Mouse (Mus musculus) cerebellum, postnatal 25 days (tissue): Measurements from ENCODE around the gene Lima1.

ENCODE experiments used
- DNase-seq, 2 experiments: peaks; one replicate each; pipeline ENCODE4 v3.0.0; 2021; ENCODE audit warnings: mixed read lengths in 2 of 2

The Lima1 gene

DNA sequence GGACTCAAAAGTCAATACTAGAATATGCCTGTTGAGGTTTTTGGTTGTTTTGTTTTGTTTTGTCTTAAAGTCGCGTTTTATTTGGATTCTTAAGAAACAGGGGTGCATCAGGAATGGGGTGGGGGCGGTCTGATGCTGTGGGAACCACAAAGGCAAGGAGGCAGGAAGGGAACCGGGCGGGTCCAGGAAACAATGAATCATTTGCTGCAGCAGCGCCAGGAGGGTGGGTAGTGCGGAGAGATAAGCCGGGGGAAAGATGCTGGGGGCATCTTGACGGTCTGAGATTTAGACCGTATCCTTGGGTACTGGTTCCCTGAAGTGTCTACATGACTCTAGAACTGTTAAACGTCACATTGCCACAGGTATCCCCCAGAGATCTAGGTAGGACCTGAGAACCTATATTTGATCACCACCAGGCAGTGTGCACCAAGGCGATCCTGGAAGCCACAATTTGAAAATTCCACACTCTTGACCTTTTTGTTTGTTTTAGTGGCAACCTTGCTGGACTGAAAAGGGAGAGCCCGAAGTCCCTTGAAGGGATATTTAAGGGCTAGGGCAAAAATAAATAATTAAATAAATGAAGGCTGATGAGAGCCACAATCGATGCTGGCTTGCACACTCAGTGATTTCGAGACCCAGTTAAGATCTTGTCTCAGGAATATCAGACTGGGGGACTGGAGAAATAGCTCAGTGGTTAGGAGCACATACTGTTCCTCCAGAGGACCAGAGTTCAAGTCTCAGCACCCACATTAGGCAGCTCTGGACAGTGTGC is 8.6 kb downstream of the Lima1 start:
- no peak for DNase-seq

DNA sequence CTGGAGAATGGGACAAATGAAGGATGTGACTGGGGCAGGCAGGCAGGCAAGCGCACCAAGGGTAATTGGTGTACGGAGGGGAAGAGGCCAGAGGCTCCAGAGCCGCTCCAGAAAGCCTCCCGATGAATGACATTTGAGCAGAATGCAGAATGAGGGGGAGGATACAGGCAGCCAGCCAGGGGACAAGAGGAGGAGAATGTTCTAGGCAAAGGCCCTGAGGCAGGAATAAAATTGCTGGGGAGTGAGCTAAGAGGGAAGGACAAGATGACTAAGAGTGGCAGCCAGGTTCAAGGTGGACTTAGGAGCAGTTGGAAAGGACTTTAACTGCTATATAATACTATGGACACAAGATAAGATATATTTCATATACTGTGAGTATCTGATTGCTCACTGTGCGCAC is 9.3 kb downstream of the Lima1 start:
- DNase-seq, result peak in 1 of 2 experiments; percentile 38

DNA sequence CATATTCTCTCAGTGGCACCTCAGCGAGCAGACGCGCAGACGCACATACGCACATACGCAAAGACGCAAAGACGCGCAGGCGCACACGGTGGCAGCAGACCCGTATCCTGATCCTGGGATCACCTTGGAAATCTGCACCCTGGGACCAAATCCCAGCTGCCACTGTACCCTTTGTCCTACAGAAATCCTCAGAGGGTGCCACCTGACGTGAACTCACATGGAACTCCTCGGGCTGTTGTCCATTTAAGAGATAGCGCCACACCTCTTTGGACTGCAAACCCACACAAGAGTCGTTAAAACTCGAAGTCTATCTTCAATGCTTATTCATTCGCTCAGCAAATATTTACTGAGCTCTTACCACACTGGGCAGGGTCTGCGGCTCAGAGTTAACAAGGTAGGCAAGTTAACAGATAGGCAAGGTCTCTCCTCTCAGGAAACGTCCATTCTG is 9.7 kb downstream of the Lima1 start:
- DNase-seq, result no peak

GRCm38 (mm10) chr15:99865046-99865445 is 10.2 kb downstream of the Lima1 start:
- no peak for DNase-seq

GRCm38 (mm10) chr15:99863786-99864185 is 11.5 kb downstream of the Lima1 start:
- DNase-seq, result no peak

GRCm38 (mm10) chr15:99863358-99863757 is 11.9 kb downstream of the Lima1 start:
- no peak for DNase-seq

GRCm38 (mm10) chr15:99862473-99862872 is 12.8 kb downstream of the Lima1 start:
- DNase-seq, result no peak

DNA sequence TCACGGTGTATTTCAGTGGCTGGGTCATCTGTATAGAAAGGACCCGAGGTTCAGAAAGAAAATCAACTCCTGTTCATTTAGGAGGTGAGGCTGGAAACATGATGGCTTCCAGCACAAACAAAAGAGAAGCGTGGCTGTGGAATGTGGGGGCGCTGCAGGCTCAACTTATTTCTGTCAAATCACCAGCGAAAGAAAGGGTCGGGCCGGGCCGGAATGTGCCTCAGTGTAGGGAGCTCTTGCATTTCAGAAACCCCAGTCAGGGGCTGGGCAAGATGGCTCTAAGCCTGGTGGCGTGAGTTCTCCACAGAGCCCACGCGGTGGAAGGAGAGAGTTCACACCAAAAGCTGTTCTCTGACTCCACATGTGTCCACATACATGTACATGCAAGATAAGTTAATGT is 13.3 kb downstream of the Lima1 start:
- DNase-seq, result no peak

DNA sequence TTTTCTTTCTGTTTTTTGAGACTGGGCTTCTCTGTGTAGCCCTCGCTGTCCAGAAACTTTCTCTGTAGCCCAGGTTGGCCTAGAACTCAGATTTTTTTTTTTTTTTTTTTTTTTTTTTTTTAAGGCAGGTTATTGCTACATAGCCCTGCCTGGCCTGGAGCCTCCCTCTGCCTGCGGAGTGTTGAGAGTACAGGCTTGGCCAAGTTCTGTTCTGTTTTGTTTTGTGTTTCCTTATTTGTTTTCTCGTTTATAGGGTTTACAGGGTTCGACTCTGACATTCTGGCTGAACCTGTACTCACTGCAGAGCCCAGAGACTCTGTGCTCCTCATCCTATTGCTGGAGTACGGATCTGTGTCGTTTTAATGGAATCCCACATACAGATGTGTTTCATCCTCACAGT is 13.7 kb downstream of the Lima1 start:
- DNase-seq, result no peak

- no peak for DNase-seq
Measured at GRCm38 (mm10) chr15:99859644-99860392, 15.4 kb downstream of the Lima1 start.

- DNase-seq, result no peak
Measured at GRCm38 (mm10) chr15:99857479-99857878, 17.8 kb downstream of the Lima1 start.

DNA sequence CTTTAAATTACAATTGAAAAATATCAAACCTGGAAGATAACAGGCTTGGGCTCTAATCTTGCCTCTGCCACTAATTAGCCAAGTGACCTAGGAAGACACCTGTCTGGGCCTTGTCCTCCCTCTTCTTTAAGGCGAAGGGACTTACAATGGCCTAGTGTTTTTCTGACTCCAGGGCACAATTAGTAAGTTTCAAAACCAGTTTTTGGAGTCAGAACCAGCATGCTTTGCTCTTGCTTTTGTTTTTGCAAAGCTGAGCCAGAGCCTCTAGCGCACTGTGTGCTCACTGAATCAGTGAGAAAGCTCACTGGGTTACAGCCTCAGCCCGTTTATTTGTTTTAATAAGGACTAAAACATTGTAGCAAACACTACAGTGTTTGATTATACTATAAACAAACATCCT is 20.1 kb downstream of the Lima1 start:
- DNase-seq, result no peak

- DNase-seq, result no peak
Measured at GRCm38 (mm10) chr15:99852606-99853237, 22.5 kb downstream of the Lima1 start.

- DNase-seq, result no peak
Measured at GRCm38 (mm10) chr15:99850265-99850664, 25.0 kb downstream of the Lima1 start.

- DNase-seq, result no peak
Measured at GRCm38 (mm10) chr15:99847937-99848336, 27.3 kb downstream of the Lima1 start.

DNA sequence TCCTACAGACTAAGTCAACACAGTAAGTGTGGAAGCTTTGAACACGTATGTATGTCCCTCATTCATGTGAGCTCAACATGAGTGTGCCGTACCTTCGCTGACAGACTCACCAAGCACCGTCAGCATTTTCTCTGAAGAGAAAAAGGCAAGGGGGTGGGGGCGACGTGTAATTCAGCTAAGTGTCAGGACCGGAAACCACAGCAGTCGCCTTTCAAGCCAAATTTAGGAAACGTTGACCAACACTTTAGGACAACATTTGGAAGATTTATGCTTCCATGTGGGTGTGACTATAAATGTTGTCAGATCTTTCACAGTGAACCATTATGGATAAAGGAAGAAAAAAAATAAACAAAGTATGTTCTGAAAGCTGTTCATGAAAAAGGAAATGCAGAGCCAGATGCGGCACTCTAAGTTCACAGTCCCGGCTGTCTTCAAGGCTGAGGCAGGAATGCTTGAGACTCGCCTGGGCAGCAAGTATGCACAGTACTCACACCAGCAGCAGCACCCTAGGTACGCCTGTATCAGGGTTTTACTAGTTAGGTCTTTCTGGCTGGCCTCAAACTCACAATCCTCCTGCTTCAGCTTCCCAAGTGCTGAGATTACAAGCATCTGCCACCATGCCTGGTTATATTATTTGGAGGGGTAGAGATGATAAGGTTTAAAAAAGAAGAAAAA is 27.9 kb downstream of the Lima1 start:
- DNase-seq, result no peak

DNA sequence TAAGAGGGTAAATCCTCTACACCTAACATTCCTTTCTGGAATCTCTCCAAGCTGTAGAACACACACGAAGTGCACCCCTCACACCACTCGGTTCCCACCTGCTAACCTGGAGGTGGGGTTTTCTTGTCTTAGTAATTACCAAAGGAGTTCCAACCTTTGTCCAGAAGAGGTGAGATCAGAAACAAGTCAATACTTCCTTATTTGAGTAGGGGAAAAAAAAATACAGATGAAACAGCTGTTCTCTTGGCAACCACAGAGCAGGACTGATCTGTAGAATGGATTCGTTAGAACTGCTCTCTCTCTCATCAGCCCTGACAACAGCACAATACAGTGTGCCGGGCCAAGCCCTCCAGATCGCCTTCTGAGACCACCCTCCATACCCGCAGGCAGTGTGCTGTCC is 28.6 kb downstream of the Lima1 start:
- DNase-seq, result no peak

DNA sequence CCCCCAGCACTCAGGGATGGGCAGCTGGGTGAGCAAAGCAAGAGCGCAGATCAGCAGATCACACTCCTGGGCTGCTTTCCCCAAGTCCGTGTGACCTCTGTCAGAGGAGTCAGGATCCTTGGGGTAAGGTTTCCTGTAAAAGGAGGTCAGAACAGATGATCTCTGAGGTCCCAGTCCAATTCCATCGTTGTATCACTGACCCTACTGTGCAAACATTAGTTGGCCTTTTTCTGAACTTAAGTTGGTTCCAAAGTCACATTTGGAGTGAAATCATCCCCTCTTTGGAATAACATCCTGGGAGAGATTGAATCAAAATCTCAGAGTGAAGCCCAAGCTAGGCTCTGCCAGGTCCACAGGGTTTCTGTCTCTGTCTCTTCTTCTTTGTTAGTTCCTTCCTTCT is 31.4 kb downstream of the Lima1 start:
- no peak for DNase-seq

GRCm38 (mm10) chr15:99839910-99840309 is 35.3 kb downstream of the Lima1 start:
- peak in 1 of 2 experiments; percentile 33 for DNase-seq

DNA sequence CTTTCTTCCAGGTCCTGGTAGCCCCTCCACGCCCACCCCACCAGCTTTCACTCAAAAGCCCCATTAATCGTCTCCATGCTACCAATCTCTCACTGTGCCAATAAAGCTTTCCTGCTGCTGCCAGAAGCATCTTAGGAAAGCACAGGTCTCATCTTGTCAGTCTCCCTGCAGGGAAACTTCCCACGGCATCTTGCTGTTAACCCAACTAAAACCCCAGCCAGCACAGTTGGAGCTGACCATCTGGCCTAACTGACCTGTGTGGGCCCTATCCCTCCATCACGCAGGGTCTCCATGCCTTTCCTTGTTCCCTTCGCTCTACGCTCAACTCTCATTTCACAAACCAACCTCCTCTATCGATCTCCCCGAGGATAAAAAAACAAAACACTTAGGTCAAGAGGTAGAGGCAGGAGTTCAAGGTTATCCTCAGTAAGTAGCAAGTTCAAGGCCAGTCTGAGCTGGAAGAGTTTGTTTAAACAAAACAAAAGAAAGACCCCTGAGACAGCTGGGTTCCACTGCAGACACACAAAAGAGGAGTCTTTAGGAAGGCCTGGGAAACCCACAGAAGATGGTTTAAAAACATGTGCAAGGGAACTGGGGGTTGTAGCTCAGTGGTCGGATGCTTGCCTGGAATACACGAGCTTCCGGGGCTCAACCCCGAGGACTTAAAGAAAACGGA is 36.0 kb downstream of the Lima1 start:
- DNase-seq, result peak; percentile 32 to 38

GRCm38 (mm10) chr15:99837561-99837960 is 37.7 kb downstream of the Lima1 start:
- DNase-seq, result peak; percentile 60 to 67

GRCm38 (mm10) chr15:99835191-99835590 is 40.1 kb downstream of the Lima1 start:
- DNase-seq, result no peak

GRCm38 (mm10) chr15:99834681-99835080 is 40.6 kb downstream of the Lima1 start:
- DNase-seq, result no peak
